Mouse (Mus musculus) ovary, adult 18-20 months (tissue): ENCODE results near the gene Mrpl28.
"Not testable (repeated sequence)": the region's sequence is repeated elsewhere in the genome, so short reads cannot be mapped to it uniquely, and the experiment has no call there.

Experiments used
- DNase-seq: peaks from one replicate; pipeline ENCODE4 v3.0.0; 2022; ENCODE audit warnings: low spot score, mixed read lengths

Gene Mrpl28

GRCm38 (mm10) chr17:26123267-26123684, at the start of gene Mrpl28:
TSS of gene Mrpl28 (plus strand) at chr17:26123500.
- peak; percentile 83 for DNase-seq

GRCm38 (mm10) chr17:26075246-26075645, 48.1 kb upstream of the Mrpl28 start:
- no peak for DNase-seq

DNA sequence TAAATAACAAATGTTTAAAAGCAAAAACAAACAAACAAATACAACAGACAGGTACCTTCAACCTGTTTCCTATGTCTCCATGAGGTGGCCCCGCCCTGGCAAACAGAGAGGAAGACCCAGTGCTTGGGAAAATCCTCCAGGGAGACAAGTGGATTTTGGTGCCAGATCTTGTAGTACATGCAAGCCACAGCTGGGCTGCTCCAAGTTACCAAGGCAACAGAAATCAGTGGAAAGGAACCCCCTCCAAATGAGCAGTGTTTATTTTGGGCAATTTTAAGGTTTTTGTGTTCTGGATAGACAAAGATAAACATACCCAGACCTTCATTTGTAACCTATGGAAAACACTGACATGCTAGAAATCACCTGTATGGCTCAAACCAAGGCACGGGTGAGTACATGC, 44.4 kb upstream of the Mrpl28 start:
- DNase-seq = no peak

- no peak for DNase-seq
Observed at GRCm38 (mm10) chr17:26080867-26081266, 42.4 kb upstream of the Mrpl28 start.

DNA sequence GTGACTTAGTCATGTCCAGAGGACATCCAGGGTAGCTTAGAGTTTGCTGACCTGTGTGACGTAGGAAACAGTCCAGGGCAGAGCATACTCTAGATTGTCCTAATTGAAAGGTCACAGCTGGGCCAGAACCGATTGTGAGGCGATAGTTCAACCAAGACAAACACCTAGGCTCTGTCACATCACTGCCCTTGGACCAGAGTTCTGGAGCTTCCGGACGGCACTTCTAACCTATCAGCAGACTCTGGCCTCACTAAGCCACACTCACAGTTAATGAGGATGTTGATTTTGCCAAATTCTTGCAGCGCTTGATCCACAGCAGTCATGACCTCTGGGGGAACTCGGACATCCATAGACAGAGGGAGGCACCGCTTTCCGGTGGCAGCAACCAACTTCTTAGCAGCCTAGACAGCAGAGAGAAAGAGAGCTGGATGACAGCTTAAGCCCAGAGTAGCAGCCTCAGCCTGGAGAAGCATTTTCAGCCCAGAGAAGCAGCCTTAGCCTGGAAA, 36.2 kb upstream of the Mrpl28 start:
- DNase-seq = no peak

GRCm38 (mm10) chr17:26089905-26090632, 33.2 kb upstream of the Mrpl28 start, which contains the start of gene Decr2:
TSS of gene Decr2 (minus strand) at chr17:26090337.
- peak; percentile 91 for DNase-seq

DNA sequence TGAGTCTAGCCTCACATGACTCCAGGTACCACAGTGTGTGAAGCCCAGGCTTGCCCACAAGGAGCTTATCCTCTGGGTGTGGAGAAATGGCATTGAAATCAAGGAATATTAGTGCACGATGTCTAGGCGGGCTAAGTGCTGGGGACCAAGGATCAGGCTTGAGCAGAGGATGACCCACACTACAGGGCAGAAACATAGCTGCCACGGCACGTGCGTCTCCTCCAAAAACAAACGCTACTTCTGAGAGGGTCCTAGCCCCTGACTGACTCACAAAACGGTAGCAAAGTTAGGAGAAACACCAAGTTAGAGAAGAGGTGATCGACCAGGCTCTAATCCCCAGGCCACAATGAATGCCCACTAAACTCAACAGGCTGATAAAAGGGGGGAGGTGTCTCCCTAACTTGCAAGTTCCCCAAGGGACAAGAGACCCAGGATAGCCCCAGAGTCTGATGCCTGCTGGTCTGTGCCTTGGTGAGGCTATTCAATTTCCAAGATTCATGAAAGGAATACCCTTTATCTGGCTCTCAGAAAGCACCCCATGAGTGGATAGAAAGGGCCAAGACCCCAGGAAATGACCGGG, 28.7 kb upstream of the Mrpl28 start:
- no peak for DNase-seq

GRCm38 (mm10) chr17:26095121-26095740, 28.1 kb upstream of the Mrpl28 start, which contains the start of gene Nme4:
TSS of gene Nme4 (minus strand) at chr17:26095602.
- peak; percentile 34 for DNase-seq

GRCm38 (mm10) chr17:26098461-26098860, 24.8 kb upstream of the Mrpl28 start:
- no peak for DNase-seq

DNA sequence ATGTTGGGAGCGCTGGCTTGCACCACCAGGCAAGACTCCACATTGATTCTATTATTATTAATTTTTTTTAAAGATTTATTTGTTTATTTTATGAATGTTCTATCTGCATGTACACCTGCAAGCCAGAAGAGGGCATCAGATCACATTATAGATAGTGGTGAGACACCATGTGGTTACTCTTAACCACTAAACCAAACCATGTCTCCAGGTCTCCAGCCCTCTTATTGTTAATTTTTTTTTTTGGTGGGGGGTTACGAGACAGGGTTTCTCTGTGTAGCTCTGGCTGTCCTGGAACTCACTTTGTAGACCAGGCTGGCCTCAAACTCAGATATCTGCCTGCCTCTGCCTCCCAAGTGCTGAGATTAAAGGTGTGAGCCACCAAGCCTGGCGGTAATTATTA, 24.0 kb upstream of the Mrpl28 start:
- DNase-seq = not testable (repeated sequence)

GRCm38 (mm10) chr17:26100166-26100565, 23.1 kb upstream of the Mrpl28 start:
- DNase-seq = no peak

DNA sequence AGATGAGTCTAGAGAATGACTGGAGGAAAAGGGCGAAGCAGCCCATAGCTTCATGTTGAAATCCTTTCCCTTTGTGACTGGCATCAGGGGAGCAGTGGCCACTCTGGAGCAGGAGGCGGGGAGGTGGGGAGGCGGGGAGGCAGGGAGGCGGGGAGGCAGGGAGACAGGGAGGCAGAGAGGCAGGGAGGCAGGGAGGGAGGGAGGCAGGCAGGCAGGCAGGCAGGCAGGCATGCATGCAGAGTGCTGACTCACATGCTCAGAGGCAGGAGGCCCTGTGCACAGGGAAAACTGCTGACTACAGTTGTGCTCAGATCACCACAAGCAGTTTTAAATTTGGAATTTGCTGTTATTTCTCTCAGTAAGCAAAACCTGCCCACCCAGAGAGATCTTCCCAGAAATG, 21.8 kb upstream of the Mrpl28 start:
- no peak for DNase-seq

DNA sequence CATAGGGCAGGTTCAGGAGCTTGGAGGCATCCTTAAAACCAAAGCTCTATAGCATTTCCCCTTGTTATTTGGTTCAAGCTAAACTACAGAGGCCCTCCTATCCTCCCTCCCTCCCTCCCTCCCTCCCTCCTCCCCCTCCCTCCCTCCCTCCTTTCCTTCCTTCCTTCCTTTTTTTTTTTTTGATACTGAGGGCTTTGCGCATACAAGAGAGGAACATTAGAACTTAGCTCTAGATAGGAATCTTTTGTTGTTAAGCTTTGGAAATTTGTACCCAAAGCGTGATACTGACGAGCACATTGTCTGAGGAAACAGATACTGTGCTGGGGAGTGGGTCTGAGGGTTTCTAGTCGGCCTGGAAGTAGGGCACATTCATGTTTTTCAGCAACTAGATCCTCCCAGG, 17.7 kb upstream of the Mrpl28 start:
- DNase-seq = no peak

DNA sequence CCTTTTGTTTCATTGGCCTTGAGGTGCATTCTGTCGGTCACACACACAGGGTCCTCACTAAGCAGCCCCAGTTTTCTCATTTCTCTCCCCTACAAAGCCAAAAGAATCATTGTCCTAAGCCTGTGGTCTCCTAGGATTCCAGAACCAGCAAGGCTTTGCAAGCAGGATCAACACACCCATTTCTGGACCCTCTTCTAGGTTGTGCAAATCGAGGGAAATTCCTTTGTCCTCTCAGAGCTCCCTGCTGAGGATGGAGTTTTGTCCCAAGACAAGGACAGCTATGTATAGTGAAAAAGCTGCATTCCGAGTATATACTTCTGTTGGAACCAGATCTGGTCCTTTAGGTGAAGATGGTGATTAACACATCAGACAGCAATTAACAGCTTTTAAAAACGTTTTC, 13.1 kb upstream of the Mrpl28 start:
- no peak for DNase-seq

DNA sequence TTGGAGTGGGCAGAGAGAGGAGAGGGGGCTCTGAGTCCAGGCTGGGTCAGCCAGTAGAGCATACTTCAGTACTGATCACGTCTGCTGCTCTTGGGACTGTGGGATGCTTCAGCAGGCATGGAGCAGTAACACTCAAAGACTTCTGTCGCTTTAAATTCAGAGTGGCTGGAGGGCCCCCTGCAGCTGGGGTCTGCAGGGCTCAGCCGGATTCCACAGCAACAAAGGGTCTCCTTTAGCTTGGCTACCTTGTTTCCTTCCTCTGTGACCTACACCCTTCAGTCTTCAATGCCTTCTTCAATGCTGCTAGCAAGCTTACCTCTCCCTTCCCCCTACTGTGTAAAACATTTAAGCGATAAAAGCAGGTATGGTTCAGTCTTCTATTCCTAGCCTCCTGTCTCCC, 12.3 kb upstream of the Mrpl28 start:
- DNase-seq = no peak

DNA sequence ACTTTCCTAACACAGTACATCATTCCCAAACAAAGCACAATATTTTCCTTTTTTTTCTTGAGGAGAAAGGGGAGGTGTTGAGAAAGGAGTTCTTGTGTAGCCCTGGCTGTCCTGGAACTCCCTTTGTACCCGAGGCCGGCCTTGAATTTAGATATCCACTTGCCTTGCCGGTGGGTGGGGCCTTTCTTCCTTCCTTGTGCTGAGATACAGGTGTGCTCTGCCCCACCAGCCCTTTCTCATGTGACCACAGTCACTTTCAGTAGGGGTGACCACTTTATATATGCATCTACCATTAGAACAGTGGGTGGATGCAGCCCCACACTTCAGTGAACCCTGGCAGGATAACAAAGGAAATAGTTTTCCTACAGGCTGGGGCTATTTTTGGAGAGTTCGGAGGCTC, 11.6 kb upstream of the Mrpl28 start:
- no peak for DNase-seq

DNA sequence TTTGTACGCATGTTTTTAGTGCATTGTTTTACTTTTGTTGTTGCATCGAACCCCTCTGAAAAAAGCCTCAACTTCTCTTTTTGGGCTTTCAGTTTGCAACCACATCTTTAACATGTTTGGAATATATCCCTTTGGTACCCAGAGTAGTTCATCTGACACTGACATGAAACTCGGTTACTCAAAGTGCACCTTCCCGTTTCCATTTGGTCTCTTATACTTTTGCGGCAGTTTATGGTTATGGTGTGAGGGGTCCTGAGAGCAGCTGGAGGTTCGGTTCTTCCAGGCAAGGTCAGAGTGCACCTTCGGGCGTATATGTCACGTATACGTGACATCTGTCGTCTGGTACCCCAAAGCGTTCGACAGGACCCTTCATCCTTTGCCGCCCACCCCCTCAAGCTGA, 10.5 kb upstream of the Mrpl28 start:
- no peak for DNase-seq

DNA sequence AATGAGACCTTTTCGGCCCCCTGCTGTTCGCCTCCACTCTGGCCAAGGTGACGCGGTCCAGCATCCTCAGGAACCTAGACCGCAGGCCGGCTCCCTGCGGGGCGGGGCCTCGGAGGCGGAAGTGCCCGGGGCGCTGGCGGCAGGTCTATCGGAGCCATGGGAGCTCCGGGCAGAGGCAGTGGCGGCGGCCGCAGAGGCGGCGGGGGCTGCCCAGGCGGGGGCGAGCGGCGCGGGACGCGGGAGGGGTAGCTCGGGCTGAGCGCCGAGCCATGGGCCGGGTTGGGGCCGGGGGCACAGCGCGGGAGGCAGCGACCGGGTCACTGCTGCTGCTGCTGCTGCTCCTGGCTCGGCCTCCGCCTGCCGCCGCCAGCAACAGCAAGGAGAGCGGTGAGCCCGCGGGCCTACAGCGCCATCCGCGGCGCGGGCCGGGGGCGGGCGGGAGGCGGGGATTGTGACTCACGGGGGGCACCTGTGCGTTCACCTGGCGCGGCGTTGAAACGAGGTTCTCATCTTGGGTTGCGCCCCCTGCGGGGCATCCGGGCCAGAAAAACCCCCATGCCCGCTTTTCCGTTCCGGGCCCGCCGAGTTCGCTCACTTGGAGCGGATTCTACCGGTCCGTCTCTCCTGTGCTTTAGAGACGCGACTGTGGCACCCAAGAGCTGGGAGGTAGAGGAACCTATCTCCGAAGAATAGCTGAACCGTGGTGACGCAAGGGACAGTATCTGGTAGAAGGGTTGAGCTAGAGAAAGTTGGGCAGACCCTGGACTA, 9.9 kb upstream of the Mrpl28 start, which contains the start of gene Tmem8:
Gene Tmem8, plus strand, starts transcription at position 119 of the 768 bp plus-strand sequence.
- DNase-seq = peak; percentile 59

DNA sequence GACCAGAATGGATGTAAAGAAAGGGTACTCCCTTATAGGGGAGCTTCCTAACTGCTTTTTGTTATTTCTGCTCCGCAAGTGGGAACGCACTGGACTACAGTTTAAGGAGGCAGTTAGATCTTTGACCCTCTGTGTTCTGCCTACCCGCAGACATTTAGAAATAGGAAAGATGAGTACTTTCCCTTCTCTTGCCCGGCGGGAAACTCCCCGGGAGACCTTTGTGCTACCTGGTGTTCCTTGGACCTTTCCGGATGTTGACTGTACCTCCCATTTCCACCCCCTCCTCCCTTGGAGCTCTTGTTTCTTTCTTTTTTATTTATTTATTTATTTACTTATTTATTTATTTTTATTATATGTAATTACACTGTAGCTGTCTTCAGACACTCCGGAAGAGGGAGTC, 9.2 kb upstream of the Mrpl28 start:
- no peak for DNase-seq

DNA sequence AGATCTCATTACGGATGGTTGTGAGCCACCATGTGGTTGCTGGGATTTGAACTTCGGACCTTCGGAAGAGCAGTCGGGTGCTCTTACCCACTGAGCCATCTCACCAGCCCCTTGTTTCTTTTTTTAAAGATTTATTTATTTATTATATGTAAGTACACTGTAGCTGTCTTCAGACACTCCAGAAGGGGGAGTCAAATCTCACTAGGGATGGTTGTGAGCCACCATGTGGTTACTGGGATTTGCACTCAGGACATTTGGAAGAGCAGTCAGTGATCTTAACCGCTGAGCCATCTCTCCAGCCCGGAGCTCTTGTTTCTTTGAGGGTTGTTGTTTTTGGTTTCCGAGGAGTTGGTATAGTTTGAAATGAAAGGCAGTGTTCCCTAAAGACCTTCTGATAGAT, 8.8 kb upstream of the Mrpl28 start:
- not testable (repeated sequence) for DNase-seq

DNA sequence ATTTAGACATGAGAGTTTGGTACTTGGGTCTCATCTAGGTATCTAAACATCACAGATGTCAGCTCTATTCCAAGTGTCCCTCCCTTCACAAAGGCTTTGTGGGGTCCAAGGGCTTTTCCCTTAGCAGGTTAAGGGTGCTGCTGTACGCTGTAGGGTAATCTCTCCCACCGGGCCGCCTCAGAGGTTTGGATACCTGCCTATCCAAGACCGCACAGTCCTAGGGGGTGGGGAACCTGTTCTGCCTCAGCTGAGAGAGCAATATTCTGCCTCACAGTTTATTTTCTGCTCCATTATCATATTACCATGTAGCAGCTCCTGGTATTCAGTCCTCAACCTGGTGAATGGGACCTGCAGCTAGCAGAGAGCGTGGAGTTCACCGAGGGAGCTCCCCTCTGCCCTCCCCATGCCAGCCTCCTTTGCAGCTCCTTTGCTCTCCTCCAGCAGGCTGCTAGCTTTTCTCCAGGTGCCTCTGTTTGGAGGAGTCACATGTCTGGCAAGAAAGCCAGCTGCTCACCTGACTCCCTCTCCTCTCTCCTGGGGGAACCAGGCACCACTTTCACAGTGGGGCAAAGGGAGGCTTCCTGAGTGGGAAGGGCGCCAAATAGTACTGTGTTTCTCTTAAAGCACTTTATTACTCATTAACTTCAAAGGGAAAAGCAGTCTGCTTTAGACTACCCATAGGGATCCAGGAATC, 7.9 kb upstream of the Mrpl28 start:
- no peak for DNase-seq
